Mouse (Mus musculus) frontal cortex, postnatal 36 days (tissue): ENCODE results near the gene Fut2.
A peak's percentile ranks its signal among the peaks of the same experiment; 100 is the strongest.
"Not testable (repeated sequence)": the region's sequence is repeated elsewhere in the genome, so short reads cannot be mapped to it uniquely, and the experiment has no call there.

Experiments
- DNase-seq, 2 experiments: peaks; one replicate each; pipeline ENCODE4 v3.0.0; 2022; ENCODE audit warnings: low spot score in 2 of 2

Gene Fut2

GRCm38 (mm10) chr7:45677627-45678295 is 11.6 kb upstream of the Fut2 start:
- no peak for DNase-seq

GRCm38 (mm10) chr7:45668921-45669320 is 2.7 kb upstream of the Fut2 start:
- DNase-seq = no peak

DNA sequence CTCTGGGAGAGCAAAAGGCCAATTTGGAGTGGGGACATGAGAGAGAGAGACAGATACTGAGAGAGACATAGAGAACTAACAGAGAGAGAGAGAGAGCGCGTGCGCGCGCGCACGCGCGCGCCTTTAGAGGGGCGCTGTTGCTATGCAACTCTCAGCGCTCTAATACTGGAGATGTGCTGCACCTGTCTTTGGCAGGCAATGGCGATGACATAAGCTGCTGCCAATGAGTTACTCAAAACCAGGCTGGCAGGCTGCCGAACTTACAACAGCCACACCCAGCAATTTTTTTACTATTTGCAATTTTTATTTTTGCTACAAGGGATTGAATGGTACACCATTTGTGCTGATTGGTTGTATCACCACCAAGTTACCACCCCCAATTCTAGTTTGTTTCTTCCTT is 1.6 kb upstream of the Fut2 start:
- no peak for DNase-seq

DNA sequence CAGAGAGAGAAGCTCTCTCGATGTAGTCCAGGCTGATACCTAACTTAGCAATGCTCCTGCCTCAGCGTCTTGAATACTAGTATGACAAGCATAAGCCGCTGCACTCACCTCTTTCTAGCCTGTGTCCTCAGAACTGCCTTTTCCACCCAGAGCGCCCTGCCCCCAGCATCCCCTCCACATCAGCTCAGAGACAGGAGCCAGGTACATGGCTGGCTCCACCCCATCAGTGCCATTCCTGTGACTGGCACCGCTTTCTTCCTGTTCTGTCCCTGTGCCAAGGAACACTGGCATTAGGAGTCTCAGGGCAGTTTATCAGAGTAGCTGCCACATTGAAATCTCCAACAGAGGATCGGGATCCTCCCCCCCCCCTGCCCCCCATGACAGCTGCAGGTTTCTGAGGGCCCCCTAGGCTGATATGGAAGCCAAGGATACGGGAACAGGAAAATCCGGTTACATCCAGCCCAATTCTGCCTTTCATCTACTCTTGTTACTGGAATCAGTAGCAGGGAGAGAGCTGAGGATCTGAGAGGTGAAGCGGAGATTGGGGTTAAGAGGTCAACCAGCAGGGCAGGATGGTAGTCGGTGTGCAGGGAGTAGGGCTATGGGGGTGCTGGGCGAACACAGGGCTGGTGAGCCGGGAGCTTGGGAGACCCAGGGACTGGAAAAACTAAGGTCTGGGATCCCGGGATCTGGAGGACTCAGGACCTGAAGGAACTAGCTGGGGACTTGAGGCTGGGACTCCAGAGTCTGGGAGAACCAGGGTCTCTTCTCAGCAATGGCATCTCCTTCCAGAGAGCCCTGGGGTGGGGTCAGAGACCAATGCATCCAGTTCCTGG is 673 bp downstream of the Fut2 start:
- DNase-seq = no peak

DNA sequence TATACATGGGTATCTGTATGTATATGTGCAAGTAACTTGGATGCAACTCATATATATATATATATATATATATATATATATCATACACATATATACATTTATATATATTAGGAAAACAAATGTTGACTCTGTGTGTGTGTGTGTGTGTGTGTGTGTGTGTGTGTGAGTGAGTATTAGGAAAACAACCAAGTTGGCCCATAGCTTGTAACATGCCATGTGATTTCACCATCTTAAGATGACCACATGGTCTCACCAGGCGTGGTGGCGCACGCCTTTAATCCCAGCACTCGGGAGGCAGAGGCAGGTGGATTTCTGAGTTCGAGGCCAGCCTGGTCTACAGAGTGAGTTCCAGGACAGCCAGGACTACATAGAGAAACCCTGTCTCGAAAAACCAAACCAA is 4.5 kb downstream of the Fut2 start:
- DNase-seq = not testable (repeated sequence)

- DNase-seq = no peak
These were observed 5.3 kb downstream of the Fut2 start for GRCm38 (mm10) chr7:45660746-45661478.

- DNase-seq = no peak
These were observed 11.7 kb downstream of the Fut2 start for GRCm38 (mm10) chr7:45654424-45655047.

DNA sequence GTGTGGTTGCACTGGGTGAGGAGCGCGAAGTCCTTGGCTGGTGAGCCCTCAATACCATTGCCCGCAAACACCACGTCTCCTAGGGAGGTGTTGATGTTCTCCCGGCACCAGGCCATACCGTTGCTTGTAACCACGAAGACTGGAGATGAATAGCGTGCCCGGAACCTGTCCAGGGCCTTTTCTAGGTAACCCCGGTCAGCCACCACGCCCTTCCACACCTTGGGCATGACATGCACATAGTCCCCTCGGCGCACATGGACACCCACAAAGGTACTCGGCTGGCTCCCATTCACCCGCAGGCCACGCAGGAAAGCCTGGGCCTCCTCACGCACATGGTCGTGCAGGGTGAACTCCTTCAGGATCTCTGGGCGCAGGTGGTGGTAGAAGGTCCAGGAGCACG is 15.7 kb downstream of the Fut2 start:
- not testable (repeated sequence) for DNase-seq

DNA sequence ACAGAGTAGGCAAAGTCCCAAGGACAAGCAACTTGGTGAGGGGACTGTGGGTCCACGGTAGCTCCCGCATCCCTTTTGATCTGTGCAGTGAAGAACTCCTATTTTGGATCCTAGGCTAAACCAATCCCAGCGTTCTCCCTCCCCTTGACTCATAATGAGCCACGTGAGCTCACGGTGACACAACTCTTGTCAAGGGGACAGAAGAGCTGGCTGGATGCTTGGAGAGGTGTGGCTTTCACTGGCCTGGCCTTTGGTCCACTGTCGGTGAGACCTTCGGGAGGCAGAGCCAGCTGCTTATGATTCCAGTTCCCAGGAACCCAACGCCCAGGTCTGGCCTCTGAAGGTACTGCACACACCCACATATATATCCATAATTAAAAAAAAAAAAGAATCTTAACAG is 16.8 kb downstream of the Fut2 start:
- DNase-seq = no peak

DNA sequence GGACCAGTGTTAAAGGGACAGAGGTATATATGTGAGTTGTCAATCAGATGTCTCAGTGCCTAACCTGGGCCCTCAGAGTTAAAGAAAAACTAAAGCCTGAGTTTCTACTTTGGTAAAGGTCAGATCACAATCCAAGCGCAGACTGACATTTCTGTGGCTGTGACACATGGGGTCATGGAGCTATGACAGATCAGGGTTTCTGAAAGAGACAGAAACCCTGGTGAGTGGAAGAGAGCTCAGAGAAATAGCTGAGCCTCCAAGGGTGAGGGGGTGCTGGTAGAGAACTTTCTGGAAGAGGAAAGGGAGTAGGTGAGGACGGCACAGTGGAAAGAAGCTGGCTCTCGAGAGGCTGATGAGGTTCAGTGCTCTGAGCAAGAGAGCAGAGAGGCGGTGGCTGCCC is 19.5 kb downstream of the Fut2 start:
- no peak for DNase-seq

DNA sequence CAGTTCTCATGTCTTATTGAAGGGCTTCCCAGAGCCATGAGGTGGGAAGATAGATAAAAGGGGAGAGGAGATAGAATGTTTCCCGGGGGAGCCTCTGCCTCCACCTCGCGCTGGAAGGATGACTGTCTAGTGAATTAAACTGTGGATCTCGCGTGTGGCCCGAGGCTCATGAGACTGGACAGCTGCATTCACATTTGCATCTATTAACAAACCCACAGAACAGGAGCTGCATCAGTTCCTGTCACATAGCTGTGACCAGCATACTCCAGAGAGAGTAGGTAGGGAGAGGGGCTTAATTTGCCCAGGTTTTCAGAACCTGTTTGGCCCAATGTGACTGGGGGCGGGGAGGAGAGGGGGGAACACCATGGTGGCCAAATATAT is 20.6 kb downstream of the Fut2 start:
- no peak for DNase-seq

GRCm38 (mm10) chr7:45644872-45645590 is 21.2 kb downstream of the Fut2 start:
- DNase-seq = no peak

GRCm38 (mm10) chr7:45644183-45644582 is 22.0 kb downstream of the Fut2 start:
- DNase-seq = peak; percentile 75 to 77

DNA sequence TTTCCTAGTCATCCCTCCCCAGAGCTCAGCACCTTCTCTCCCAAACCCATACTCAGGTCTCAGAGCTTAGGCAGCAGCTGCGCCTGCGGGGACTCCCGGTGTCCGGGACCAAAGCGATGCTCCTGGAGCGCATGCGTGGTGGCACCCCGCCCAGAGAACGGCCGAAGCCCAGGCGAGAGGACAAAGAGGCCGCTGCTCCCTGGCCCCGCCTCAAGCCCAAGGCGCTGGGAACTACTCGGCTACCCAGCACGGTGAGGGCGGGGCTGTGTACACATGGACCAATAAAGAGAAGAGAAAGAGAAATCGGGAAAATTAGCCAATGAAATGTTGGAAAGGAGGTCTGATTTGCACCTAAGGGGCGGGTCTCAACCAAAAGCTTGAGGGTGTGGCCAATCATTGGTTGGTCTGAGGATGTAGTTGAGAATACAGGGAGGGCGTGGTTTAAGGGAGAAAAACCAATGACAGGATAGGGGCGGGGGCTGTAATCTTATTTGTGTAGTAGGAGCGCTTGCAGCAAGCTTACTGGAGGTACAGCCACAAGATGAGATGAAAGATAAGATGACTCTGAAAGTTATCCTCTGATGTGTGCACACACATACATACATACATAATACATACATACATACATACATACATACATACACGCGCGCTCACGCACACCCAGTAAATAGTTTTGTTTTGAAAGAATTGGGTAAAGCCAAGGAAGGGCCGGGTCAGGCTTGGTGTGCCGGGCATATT is 22.6 kb downstream of the Fut2 start:
- peak; percentile 91 to 93 for DNase-seq

GRCm38 (mm10) chr7:45642503-45643255 is 23.5 kb downstream of the Fut2 start:
- no peak for DNase-seq

DNA sequence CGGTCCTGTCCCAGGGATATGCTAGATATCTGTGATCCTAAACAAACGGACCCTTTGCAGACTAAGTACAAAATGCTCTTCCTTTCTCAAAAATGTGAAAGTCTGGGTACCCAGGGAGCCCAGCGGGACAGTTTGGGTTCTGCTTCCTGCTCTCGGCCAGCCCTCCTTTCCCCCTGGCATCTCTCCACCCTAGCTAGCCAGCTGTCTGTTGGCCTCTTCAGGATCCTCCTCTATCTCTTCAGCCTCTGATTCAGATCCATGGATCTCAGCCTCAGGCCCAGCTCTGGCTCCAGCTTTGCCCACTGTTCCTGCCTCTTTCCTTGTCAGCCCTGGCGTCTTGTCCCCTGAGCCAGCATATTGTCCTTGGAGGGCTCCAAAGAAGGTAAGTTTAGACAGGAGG is 24.1 kb downstream of the Fut2 start:
- no peak for DNase-seq

DNA sequence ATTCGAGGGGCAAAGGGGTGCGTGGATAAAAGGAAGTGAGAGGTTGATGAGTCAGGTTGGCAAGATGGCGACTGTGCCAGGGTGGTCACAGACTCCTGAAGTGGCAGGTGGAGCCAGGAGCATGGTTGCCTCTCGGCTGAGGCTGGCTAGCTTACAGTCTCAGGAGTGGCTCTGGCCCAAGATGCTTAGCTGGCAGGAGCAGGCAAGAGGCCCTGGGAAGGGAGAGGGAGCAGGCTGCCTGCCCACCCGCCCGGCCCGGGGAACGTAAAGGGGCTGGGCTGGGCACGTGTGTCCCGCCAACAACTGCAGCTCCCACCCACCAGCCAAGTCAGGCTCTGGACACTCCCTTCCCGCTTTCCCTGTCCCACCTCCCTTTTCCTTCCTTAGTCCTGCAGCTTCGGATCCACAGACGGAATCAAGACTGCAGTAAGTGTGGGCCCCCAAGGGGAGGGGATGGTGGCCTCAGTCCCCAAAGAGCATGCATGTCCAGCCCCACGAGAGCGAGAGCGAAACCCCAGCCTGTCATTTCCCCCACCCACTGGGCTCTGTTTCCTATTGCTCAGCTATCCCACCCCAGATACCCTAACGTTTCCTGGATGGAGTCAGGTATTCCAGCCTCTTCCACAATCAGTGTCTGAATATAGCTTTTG is 24.7 kb downstream of the Fut2 start:
- DNase-seq = no peak

DNA sequence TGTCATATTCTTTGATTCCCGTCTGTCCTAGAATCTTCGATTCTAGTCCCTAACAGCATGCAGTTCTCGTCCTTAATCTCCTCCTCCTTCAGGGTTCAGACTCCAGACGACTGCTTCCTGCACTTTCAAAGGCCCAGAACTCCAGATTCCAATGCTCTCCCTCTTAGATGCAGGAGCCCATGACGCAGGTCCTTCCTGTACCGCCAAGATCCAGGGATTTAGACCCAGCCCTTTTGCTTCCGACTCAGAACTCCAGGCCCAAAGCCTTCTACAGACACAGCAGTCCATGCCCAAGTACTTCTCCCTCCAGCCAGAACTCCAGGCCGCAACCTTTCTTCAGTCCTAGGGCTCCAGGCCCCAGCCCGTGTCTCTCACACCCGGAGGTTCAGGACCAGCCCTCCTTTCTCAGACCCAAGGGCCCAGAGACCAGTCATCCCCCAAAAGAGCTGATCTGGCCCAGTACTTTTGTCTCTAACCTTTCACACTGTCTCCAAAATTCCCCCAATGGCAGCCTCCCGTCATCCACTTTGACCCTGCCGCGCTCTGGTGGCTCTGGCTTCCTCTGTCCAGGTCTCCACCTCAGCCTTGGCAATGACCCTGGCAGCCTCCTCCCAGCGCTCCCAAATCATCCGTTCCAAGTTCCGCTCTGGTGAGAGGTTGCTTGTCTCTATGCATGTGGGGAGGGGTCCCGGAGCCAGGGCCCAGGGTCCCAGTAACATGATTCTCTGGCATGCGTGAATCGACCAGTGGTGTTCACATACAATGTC is 25.8 kb downstream of the Fut2 start:
- no peak for DNase-seq

DNA sequence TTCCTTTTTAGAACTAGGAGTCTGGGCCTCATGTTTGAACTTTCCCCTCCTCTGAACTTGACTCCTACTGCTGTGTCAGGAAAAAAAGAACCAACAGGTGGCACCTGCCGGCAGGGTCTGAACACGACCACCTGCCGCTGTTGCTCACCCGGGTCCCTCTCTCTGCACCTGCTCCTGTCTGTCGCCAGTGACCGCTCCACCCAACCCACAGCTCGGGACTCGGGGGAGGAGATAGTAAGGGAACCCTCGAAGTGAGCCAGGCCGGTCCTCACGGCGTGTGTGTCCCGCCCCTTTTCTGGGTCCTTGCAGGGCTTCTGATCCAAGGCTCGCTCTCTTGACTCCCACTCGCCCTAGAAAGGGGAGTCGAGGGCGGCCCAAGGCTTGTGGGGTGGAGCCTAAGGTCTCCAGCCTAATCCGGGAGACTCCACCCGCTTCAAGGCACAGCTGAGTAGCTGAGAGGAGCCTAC is 26.6 kb downstream of the Fut2 start, which contains the start of gene Mamstr:
Mamstr (plus strand) TSS at position 417 of the 467 bp plus-strand sequence.
- DNase-seq = no peak
